Mouse (Mus musculus): ENCODE data around the gene Dstyk.

Dstyk gene

GRCm38 (mm10) chr1:132417319-132418251 is at the start of gene Dstyk:
Gene Dstyk (plus strand): TSS chr1:132417555.
- peak; percentile 97 for DNase-seq

GRCm38 (mm10) chr1:132367692-132368506 is 49.5 kb upstream of the Dstyk start:
- peak; percentile 92 for DNase-seq

GRCm38 (mm10) chr1:132370681-132371173 is 46.6 kb upstream of the Dstyk start:
- peak; percentile 52 for DNase-seq

GRCm38 (mm10) chr1:132371298-132372081 is 45.9 kb upstream of the Dstyk start:
- DNase-seq = no peak

GRCm38 (mm10) chr1:132372354-132372753 is 45.0 kb upstream of the Dstyk start:
- no peak for DNase-seq

- DNase-seq = no peak
Observed at GRCm38 (mm10) chr1:132372896-132373534, 44.3 kb upstream of the Dstyk start.

GRCm38 (mm10) chr1:132374140-132374872 is 43.0 kb upstream of the Dstyk start:
- peak; percentile 88 for DNase-seq

- no peak for DNase-seq
Observed at GRCm38 (mm10) chr1:132374873-132375244, 42.5 kb upstream of the Dstyk start.

GRCm38 (mm10) chr1:132375256-132375655 is 42.1 kb upstream of the Dstyk start:
- DNase-seq = no peak

GRCm38 (mm10) chr1:132376211-132377054 is 40.9 kb upstream of the Dstyk start:
- no peak for DNase-seq

GRCm38 (mm10) chr1:132377055-132377365 is 40.3 kb upstream of the Dstyk start:
- peak; percentile 47 for DNase-seq

- DNase-seq = no peak
Observed at GRCm38 (mm10) chr1:132377811-132378210, 39.5 kb upstream of the Dstyk start.

- no peak for DNase-seq
Observed at GRCm38 (mm10) chr1:132380550-132381100, 36.7 kb upstream of the Dstyk start.

- DNase-seq = no peak
Observed at GRCm38 (mm10) chr1:132381929-132382328, 35.4 kb upstream of the Dstyk start.

- no peak for DNase-seq
Observed at GRCm38 (mm10) chr1:132384001-132384554, 33.3 kb upstream of the Dstyk start.

GRCm38 (mm10) chr1:132385266-132385665 is 32.1 kb upstream of the Dstyk start:
- DNase-seq = no peak

- no peak for DNase-seq
Observed at GRCm38 (mm10) chr1:132385711-132386110, 31.6 kb upstream of the Dstyk start.

GRCm38 (mm10) chr1:132386266-132386665 is 31.1 kb upstream of the Dstyk start:
- DNase-seq = no peak

GRCm38 (mm10) chr1:132387943-132388342 is 29.4 kb upstream of the Dstyk start:
- DNase-seq = no peak
